Mouse (Mus musculus) urinary bladder, postnatal 14 days (tissue): ENCODE measurements at regions not wholly inside any gene's neighbourhood (a gene's known extent, or its start where the extent isn't known, plus 50 kb on each side); places are given as distances from the start of the nearest gene placed in this dataset.

Source experiments
- DNase-seq: peaks from one replicate; pipeline ENCODE4 v3.0.0; 2021; ENCODE audit warnings: low spot score

DNA sequence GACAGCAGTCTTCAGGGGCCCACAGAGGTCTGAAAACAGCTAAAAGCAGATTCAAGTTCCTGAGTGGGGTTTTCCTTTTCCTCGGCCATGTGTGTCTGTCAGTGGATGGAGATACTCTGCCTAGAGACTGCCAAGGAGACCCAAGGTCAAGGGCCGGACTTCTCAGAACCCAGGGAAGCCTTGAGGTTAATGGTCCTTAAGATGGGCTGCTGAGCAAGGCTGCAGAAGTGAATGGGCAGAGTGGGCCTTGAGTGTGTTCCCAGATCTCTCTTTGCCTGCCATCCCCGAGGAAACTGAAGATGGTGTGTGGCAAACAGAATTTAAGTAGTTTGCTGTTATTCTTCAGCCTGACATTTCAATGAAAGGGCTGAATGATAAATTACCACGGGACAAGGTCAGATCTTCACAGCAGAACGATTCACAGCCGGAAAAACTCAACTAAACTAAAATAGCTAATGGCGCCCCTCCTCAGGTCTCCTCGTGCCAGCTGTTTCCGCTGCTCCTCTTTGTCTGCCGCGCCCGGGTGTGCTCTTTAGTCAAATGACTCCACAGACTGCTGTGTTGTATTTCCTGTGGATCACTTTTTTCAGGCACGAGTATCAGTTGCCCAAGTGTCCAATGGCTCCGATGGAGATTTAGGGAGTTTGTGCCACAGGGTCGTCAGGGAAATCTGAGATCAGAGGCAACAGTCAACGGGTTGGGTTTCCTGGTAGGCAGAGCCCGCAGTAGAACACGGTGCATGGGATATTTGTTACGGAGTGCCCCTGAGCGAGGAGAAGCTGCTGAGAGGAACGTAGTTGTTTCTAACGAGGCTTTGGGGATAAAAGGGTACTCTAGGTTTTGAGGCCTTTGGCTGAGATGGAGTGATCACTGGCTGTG, 93.5 kb upstream of the Tut7 start:
- no peak for DNase-seq

DNA sequence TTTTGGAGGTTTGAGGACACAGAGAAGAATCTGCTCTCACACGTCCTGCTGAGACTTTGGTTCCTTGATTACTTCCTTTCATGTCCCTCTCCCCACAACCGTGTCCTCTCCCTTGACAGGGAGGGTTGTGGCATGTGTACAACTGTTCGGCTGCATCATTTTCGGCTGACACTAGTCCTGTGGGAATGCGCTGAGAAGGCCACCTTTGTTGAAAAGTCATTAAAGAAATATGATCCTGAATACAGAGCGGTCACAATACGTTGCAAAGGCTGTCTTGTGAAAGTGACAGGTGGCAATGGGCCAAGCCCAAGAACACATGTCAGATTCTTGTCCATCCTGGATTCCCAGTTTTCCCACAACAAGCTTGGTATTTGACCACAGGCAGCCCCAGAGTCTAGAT, 92.8 kb upstream of the Tut7 start:
- DNase-seq, result no peak

DNA sequence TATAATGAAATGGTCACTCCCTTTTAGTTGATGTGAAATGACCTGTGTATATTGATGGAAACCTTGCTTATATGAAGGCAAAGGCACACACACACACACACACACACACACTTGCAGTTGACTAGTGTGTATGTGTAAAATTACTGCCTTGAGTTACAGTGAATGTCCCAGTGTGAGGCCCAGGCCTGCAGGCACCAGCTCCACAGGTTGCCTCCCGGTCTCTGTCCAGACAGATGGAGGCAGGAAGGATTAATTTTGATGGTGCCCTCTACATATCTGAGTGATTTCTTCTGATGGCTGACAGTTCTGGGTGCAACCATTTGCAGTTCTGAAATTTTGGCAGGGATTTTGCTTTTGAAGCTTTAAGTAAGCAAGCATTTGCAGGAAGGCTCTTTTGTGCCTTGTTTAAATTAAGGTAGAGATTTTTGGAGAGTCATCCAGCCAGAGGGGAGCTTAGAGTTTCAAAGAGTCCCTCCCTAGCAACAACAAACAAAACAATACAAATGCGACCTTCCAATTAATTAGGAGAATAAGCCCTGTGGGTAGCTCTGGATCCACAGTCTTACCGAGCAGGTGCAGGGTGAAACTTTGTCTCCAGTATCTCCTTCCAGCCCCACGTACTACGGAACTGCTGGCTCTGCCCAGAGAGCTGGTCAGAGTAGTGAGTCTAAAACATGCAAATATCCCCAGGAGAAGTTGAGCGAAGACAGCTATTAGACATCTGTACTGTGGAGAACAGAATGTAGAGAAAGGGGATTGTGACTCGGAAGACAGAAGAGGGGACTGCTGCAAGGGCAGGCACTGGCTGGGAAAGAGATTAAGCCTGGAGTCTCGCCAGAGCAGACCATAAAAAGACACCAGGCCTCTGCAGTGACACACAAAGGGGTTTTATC, 87.5 kb upstream of the Tut7 start:
- no peak for DNase-seq

DNA sequence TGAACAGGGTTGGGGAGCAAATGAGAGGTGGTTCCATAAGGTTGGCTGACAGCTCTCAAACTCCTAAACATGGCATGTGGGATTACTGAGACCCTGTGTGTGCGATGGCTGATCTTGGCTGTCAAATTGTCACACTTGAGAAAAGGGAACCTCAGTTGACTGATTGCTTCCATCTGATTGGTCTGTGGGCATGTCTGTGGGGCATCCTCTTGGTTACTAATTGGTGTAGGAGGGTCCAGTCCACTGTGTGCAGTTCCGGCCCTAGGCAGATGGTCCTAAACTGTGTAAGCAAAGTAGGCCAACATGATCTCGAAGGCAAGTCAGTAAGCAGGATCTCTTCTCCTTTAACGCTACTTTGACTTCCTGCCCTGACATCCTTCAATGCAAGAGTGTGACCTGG, 86.5 kb upstream of the Tut7 start:
- no peak for DNase-seq

DNA sequence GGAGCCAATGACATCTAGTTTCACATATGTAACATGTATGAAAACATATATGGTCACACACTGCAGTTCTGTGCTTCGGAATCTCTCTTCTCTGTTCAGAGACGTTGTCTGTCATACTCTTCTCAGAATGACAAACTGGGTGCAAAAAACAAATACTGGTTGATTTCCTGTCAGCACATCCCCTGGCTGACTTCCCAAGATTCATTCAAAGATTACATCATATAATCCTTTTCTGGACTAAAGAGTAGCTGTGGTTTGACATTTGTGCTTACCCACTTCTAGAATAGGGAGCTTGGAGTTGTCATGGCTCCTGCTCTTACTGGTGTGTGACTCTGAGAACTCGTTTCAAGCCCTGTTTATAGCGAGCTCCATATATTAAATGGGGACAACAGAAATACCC, 85.8 kb upstream of the Tut7 start:
- DNase-seq, result no peak

GRCm38 (mm10) chr13:59905488-59905887, 82.5 kb upstream of the Tut7 start:
- DNase-seq, result no peak

GRCm38 (mm10) chr13:59904415-59904814, 81.5 kb upstream of the Tut7 start:
- DNase-seq, result no peak

DNA sequence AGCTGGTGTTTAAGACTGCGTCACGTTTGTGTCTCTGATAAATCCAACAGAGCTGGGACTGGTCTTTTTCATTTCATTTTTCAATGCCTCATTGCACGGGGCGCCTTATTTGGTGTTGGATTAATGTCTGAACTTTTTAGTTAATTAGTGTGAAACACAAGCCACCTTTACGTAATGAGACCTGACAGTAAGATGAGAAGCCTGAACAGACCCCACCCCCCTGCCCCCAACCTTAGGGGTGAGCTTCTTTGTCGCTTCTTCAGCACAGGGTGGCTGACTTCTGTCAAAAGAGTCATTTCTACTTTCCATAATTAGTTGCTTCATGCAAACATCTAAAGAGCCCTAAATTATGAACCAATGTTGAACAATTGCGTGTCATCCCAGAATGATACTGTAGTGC, 76.6 kb upstream of the Tut7 start:
- DNase-seq, result no peak

GRCm38 (mm10) chr13:59895754-59896153, 72.8 kb upstream of the Tut7 start:
- no peak for DNase-seq

GRCm38 (mm10) chr13:59894094-59894493, 71.1 kb upstream of the Tut7 start:
- DNase-seq, result no peak

GRCm38 (mm10) chr13:59892961-59893360, 70.0 kb upstream of the Tut7 start:
- no peak for DNase-seq

DNA sequence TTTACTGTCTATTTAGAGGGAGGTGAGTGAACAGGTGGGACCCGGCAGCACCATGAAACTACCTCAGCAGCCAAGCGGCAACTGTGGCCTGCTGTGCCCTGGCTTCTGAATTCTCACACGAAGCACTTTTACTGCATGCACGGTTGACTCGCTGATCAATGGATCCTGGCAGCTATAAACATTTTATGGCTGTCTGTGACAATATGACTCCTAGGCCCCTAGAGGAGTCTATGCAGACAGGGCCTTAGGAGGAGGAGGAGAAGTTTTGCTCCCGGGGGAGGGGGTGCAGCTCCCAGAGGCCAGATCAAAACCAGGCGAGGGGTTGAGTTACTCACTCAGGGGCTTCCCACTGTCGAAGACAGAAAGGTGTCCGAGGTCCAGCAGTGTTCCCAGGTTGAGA, 69.4 kb upstream of the Tut7 start:
- no peak for DNase-seq

DNA sequence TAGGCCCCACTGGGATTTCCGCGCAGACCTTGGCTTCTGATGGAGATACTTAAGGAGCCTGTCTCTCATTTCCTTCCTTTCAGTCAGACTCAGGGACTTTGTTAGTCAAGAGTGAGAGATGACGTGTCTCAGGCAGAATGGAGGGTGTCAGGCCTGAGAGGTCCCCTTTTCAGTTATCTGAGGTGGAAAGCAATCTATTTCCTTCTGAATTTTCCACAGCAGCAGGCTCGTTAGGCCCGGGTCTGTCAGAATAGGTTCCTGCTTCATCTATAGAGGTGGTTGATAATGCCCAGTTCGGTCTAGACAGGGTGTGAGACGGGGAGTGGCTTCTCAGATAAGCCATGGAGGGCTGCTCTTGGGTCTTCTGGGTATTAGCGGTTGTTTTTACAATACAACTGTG, 68.8 kb upstream of the Tut7 start:
- DNase-seq, result no peak

DNA sequence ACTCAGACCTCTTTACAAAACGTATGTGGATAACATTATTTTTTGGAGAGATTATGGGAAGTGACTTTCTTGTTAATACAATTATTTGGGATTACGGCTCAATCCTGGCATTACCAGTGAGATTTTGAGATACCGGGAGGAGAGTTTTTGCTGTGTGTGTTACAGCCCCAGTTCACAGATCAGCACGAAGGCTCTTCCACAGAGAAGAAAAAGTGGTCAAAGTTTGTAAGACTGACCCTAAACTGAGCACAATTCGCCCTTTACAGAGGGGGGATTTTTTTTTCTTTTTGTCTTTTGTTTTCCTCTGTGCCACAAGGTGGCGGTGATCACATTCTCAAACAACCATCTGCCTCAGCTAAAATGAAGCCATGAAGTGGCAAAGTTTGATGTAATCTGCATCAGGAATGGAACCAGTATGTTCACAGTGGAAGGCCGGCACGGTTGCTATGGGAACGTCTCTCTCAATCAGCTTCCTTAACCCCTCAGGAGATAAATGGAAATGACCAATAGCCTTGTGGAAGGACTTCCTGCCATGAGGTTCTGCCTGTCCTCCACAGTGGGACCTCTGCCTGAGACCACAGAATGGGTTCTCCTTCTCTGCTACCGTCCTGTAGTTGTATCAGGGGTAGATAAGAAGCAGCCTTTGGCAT, 66.6 kb upstream of the Tut7 start:
- peak; percentile 58 for DNase-seq

DNA sequence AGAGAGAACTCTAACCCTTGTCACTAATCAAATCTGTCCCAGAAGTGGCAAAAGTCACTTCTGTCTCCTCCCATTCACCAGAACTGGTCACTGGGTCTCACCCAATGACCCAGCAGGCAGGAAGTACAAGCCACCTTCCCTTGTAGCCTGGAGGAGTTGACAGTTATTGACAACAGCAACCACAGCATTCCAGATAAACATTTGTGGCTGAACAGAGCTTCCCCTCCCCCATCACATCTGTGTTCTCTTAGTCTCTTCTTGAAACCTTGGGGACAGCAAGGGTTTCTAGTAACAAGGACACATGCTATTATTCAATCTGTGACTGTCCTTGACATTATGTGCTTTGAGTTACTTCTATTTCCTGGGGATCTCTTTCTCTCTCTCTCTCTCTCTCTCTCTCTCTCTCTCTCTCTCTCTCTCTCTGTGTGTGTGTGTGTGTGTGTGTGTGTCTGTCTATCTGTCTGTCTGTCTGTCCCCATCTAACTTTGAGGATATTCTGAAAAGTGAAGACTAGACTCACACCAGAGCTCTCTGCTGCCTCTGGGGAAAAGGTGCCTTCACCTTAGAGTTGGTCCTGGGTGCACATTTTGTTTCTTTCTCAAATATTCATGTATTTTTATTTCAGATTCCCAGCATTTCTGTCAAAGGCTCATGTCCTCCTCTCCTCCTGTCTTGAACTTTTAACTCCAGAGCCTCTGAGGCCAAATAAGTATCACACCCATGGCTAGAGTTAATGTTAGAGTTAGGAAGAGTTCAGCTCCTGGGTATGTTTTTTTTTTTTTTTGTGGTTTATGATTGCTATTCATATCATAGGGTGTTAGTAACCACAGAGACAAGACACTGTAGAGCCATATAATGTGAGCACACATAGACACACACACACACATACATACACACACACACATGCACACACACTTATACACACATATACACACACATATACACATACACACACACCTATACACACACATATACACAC, 65.4 kb upstream of the Tut7 start:
- DNase-seq, result no peak

DNA sequence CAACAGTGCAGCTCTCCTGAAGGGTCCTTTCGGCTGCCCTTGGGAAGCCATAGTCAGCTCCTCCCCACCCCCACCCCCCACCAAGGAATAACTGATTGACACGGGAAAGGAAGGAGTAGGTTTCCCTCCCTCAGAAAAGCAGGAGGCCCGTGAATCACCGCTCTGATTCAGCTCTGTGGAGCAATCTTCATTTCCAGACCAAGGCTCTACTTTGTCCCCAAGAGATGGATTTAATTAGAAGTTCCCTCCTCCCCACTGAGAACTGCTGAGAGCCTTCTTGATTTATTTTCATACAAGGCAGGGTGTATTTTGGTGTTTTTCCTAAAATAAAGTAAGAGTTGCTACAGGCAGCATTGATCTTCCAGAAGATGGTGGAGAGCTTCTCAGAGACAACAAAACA, 64.4 kb upstream of the Tut7 start:
- no peak for DNase-seq

DNA sequence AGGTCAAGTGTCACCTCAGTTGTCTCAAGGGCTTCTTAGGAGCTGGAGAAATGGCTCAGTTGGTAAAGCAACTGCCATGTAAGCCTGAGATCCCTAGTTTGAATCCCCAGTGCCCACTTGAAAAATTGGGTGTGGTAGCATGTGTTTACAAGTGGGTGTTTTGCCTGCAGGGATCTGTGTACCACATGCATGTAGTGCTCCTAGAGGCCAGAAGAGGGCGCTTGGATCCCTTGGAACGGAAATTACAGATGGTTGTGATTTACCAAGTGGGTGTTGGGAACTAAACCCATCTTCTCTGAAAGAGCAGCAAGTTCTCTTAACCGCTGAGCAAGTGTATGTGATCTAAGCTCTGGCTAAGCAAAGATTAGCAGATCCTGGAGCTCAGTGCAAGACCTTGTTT, 63.6 kb upstream of the Tut7 start:
- DNase-seq, result no peak

DNA sequence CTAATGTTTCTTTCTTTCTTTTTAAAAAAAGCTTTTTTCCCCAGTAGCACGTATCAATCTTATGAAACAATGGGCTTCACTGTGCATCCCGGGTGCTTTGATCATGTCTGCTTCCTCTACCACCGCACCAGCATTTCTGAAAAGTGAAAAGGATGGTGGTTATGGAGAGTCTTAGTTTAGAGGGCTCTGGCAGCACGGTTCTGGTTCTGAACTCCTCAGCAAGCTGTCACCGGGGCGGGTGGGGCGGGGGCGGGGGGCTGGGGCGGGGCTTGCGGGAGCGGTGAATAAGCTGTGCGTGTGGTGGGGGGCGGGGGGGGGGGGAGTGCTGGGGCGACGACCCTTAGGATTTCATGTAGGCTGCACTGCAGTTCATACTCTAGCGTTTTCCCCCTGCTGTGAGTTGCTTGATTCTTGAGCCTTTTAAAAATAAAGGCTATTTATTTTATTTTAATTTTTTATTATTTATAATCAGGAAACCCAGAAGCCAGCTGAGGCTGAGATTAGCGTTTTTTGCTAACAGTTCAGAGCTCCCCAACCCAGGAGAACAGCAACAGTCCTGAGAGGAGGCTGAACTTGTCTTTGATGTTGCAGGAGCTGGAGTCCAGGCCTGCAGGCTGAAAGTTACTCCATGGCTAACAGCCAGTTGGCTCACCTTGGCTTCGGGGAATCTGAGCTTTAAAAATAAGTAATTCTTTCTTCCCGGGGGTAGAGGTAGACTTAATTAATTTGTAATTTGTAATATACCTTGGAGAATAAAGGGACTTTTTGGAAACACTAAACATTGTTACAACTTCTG, 59.2 kb upstream of the Tut7 start:
- DNase-seq, result no peak

- DNase-seq, result no peak
These were observed 57.1 kb upstream of the Tut7 start for GRCm38 (mm10) chr13:59880055-59880454.

GRCm38 (mm10) chr13:59875637-59876036, 52.7 kb upstream of the Tut7 start:
- no peak for DNase-seq
